Mouse (Mus musculus): ENCODE results near the gene Zfp638.
"Not testable (repeated sequence)": the region's sequence is repeated elsewhere in the genome, so short reads cannot be mapped to it uniquely, and the experiment has no call there.

The Zfp638 gene

GRCm38 (mm10) chr6:84010303-84011225 is 143.7 kb downstream of the Zfp638 start:
- DNase-seq = peak; percentile 69 to 80

GRCm38 (mm10) chr6:84014961-84015683 is 148.2 kb downstream of the Zfp638 start:
- peak; percentile 68 to 79 for DNase-seq

DNA sequence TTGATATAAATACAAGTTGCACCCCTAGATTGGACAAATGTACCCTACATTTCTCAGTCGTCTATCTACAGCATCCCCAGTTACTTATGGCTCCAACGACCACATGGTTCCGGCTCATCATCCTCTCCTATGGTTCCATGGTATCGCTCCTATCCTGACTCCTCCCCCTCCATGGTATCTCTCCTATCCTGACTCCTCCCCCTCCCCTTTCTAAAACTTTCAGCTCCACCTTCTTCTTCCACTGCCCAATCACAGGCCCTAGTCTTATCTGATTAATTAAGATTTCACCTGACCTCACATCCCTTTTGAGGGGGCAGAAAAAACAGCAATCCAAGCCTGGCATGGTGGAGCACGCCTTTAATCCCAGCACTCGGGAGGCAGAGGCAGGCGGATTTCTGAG is 149.9 kb downstream of the Zfp638 start:
- no peak for DNase-seq

DNA sequence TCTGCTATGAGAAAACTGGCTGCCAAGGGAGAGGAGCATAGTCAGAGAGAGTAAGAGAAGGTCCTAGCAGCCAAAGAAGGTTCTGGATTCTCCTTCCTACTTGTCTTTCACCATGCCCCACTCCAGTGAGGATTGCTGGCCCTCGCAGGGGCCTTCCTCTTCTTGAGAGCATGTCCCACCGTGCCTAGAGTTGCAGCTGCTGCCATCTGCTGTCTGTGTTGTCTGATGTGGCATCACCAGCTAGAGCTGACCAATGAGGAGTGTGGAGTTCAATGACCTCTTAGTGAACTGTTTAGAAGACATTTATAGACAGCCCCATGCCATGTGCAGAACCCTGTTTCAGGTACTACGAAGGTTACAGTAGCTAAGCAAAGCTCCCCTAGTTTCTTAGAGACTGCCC is 150.5 kb downstream of the Zfp638 start:
- no peak for DNase-seq

DNA sequence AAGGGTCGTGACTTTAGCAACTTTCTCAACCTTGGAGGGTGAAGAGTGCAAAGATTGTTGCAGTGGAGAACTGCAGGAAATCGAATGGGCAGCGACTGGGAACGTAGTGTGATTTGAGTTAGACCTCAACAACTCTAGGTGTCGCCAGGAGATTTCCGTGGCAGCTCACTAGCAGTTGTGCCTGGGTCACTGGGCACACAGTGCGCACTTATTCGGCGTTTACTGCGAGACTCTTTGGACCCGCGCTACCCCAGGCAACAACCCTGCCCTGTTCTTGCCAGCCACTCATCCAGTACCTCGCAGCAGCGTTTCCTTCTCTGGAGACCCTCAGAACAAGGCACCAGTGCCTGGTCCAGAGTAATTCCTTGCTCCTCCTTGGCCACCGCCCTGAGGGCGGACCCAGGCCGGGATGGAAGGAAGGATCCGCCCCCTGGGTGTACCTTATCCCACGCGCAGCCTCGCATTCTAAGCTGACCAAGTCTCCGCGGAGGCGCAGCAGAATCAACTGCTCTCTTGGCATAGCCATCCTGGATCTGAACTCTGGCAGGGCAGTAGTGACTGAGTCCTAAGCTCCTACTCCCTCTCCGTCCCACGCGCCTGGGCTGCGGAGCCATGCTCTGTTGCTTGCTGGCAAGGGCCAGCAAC is 152.1 kb downstream of the Zfp638 start:
- DNase-seq = peak; percentile 72 to 81

- DNase-seq = peak in 1 of 2 experiments; percentile 13
These were observed 153.1 kb downstream of the Zfp638 start for GRCm38 (mm10) chr6:84020002-84020401.

- DNase-seq = no peak
These were observed 155.1 kb downstream of the Zfp638 start for GRCm38 (mm10) chr6:84021990-84022389.

DNA sequence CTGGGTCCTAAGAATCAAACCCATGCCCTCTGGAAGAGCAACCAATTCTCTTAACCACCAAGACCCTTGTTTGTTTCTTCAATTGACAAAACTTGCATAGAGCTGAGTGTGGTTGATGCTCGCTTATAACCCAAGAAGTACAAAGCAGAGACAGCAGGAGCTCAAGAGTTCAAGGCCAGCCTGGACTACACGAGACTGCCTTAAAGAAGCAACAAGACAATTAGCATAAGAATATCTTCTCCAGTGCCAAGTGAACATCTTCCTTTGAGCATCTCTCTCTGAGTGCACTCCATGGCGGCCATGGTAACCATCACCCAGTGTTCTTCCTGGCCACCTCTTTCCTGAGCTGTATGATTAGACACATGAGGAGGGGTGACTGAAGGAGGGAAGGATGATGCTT is 158.7 kb downstream of the Zfp638 start:
- DNase-seq = no peak

GRCm38 (mm10) chr6:84028791-84029190 is 161.9 kb downstream of the Zfp638 start:
- no peak for DNase-seq

DNA sequence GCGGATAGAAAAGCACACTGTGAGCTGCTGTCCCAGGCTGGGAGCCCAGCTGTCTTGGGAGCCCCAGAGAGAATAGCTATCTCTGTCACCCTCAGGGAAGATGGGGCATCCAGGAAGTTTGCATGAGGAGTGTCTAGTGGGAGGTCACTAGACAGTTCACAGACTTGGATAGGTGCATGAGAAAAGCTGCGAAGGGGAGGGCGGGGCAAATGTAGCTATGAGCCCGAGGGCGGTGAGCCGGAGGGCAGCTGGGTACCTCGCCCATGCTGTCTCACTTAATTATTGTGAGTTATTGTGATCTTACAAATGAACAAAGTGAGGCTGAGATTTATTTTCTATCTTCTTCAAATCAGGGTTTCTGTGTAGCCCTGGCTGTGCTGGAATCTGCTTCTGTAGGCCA is 162.9 kb downstream of the Zfp638 start:
- DNase-seq = no peak

- DNase-seq = not testable (repeated sequence)
These were observed 165.6 kb downstream of the Zfp638 start for GRCm38 (mm10) chr6:84032516-84032915.
